In genomic region chr11:98672482-98672881, GRCm38 (mm10) we compare ENCODE assay signal across 29 mouse cellular contexts. TPM values are rescaled to one million over a fixed set of nuclear protein-coding genes. Genes with fewer than 3 reads are reported as not detected.
DNase-seq lines count a peak whose midpoint lies in the region; ATAC-seq and TF ChIP-seq lines count a peak whose summit lies in the region.
"Had no signal": no experiment of that assay in that cellular context is flagged by ENCODE, and none has a peak within 500 bp of the region (broad histone marks: within the 10 kb centered on the region; RNA-seq: fewer than 3 reads in every experiment).

No protein-coding gene starts in this region.

- peaks cover 20% of the 10 kb centered on the region for H3K4me1 ChIP-seq in liver, embryonic 12.5 days
- peaks cover 10% of the 10 kb centered on the region for H3K4me1 ChIP-seq in liver, embryonic 11.5 days (replicated peaks; ENCODE audit: control insufficient read depth, insufficient read depth, low read length)
- peaks cover 79% of the 10 kb centered on the region for H3K4me1 ChIP-seq in megakaryocyte, embryonic 14.5 days
- H3K4me1 ChIP-seq in CH12.LX (ENCODE audit: control insufficient read depth in 1 of 2, insufficient read depth in 2 of 2): peaks cover 9 to 37% of the 10 kb centered on the region in 2 experiments; a peak in 3 of 4 replicates
- peaks cover 22 to 45% of the 10 kb centered on the region in 2 experiments for H3K4me1 ChIP-seq in MEL (ENCODE audit: control insufficient read depth in 1 of 2, insufficient read depth in 2 of 2, low read length in 2 of 2)
- H3K4me1 ChIP-seq: hindbrain, embryonic 12.5 days; hindbrain, embryonic 15.5 days had no signal

- H3K79me2 ChIP-seq in CH12.LX (replicated peaks; ENCODE audit: control insufficient read depth, extremely low read depth, insufficient read depth, poor library complexity, severe bottlenecking): no peaks in the 10 kb centered on the region
- H3K79me2 ChIP-seq in MEL (ENCODE audit: control insufficient read depth, insufficient read depth, low read length, poor library complexity): no peaks in the 10 kb centered on the region

- TF ChIP-seq EP300 in CH12.LX (IDR thresholded peaks at IDR 0.05; ENCODE audit: low read length) (no peak), MEL (IDR thresholded peaks at IDR 0.05; ENCODE audit: low read depth in 1 of 2, low read length in 2 of 2) (peak; percentile 76 to 84)

- H3K9me3 ChIP-seq in liver, embryonic 12.5 days (replicated peaks): no peaks in the 10 kb centered on the region
- no peaks in the 10 kb centered on the region for H3K9me3 ChIP-seq in liver, embryonic 11.5 days (ENCODE audit: control insufficient read depth, low read length)
- H3K9me3 ChIP-seq in megakaryocyte, embryonic 14.5 days: no peaks in the 10 kb centered on the region
- H3K9me3 ChIP-seq in CH12.LX (replicated peaks; ENCODE audit: low read length): no peaks in the 10 kb centered on the region
- H3K9me3 ChIP-seq in MEL (replicated peaks; ENCODE audit: insufficient read depth, low read length): no peaks in the 10 kb centered on the region
- H3K9me3 ChIP-seq: forebrain, embryonic 10.5 days; hindbrain, embryonic 12.5 days; hindbrain, embryonic 15.5 days had no signal

- no peak overlapping the region for H3K27ac ChIP-seq in liver, embryonic 12.5 days
- no peak overlapping the region for H3K27ac ChIP-seq in liver, embryonic 11.5 days (ENCODE audit: low read depth, low read length)
- no peak overlapping the region for H3K27ac ChIP-seq in CH12.LX (ENCODE audit: insufficient read depth, low read depth)
- H3K27ac ChIP-seq in MEL (ENCODE audit: control insufficient read depth, low read depth, low read length): peak overlapping the region; percentile 45
- H3K27ac ChIP-seq: forebrain, embryonic 10.5 days; hindbrain, embryonic 12.5 days; hindbrain, embryonic 15.5 days had no signal

- TF ChIP-seq POLR2A in CH12.LX (IDR thresholded peaks at IDR 0.05; ENCODE audit: low read depth, low read length) (no peak), MEL (IDR thresholded peaks at IDR 0.05; ENCODE audit: control insufficient read depth in 1 of 2, insufficient read depth in 1 of 2, low read depth in 1 of 2, low read length in 2 of 2, poor library complexity in 1 of 2) (0 out of 4 replicates have a peak, but pooled peaks of 1 of the 2 experiments have one; percentile 2)

- TF ChIP-seq RAD21 in CH12.LX (IDR thresholded peaks at IDR 0.05; ENCODE audit: low read depth, low read length) (no peak), MEL (IDR thresholded peaks at IDR 0.05; ENCODE audit: low read depth, low read length) (no peak)

- no peak for ATAC-seq in liver, embryonic 12.5 days
- ATAC-seq in liver, embryonic 11.5 days (replicated peaks; ENCODE audit: low FRiP score): no peak
- no peak for ATAC-seq in megakaryocyte, adult 5-6 weeks (ENCODE audit: poor library complexity, severe bottlenecking)
- ATAC-seq: forebrain, embryonic 14.5 days had no signal

- H3K4me3 ChIP-seq in liver, embryonic 12.5 days: no peak overlapping the region
- H3K4me3 ChIP-seq in liver, embryonic 11.5 days (ENCODE audit: low read depth, low read length): no peak overlapping the region
- H3K4me3 ChIP-seq in megakaryocyte, embryonic 14.5 days (replicated peaks): peak overlapping the region; percentile 78
- H3K4me3 ChIP-seq in CH12.LX (replicated peaks in 1 of 3; ENCODE audit: low read depth in 2 of 3, low read length in 2 of 3, poor library complexity in 1 of 3) (no peak overlapping the region), MEL (ENCODE audit: control insufficient read depth in 1 of 2, insufficient read depth in 1 of 2, low read depth in 2 of 2, low read length in 2 of 2) (peak overlapping the region; percentile 41 to 42)
- H3K4me3 ChIP-seq: hindbrain, embryonic 12.5 days; hindbrain, embryonic 15.5 days had no signal

- 35% methylated on average over 5 of the region's 5 CpGs for WGBS in liver, embryonic 12.5 days (ENCODE audit: insufficient replicate concordance)
- 55% methylated on average over 5 of the region's 5 CpGs for WGBS in liver, embryonic 11.5 days

- in situ Hi-C loops in CH12.LX (cut with MboI; ENCODE audit: low pct_ligation_motif_present, low pct_unique_long_range_greater_than_20kb, low sequenced_read_pairs): loop anchor here (10.0 kb wide), 1 partner anchor 68 kb away; no protein-coding TSS in a partner anchor

- DNase-seq in liver, embryonic 11.5 days (ENCODE audit: low spot score): no peak
- DNase-seq in CH12.LX (ENCODE audit: extremely low read depth): no peak
- DNase-seq in MEL (ENCODE audit: low read depth, low spot score): peak; percentile 64
- DNase-seq in retina, postnatal 1 day: no peak
- DNase-seq: cerebellum, adult 9-10 months had no signal

- peak overlapping the region; percentile 39 for H3K4me2 ChIP-seq in liver, embryonic 12.5 days
- H3K4me2 ChIP-seq in liver, embryonic 11.5 days: no peak overlapping the region
- 0 out of 2 replicates have a peak overlapping the region, but pooled peaks have one; percentile 76 for H3K4me2 ChIP-seq in CH12.LX (ENCODE audit: insufficient read depth, low read depth, poor library complexity, severe bottlenecking)
- H3K4me2 ChIP-seq: heart, embryonic 11.5 days had no signal

- H3K9ac ChIP-seq in liver, embryonic 12.5 days: no peak overlapping the region
- H3K9ac ChIP-seq in liver, embryonic 11.5 days (ENCODE audit: low read depth, low read length): no peak overlapping the region
- H3K9ac ChIP-seq in CH12.LX (ENCODE audit: insufficient read depth, low read depth) (0 out of 2 replicates have a peak overlapping the region, but pooled peaks have one; percentile 21), MEL (ENCODE audit: control insufficient read depth, low read depth, low read length, poor library complexity, severe bottlenecking) (peak overlapping the region; percentile 26)
- H3K9ac ChIP-seq: hindbrain, embryonic 12.5 days; hindbrain, embryonic 15.5 days had no signal

- TF ChIP-seq CTCF in CH12.LX (conservative IDR thresholded peaks at IDR 0.05 in 1 of 2, IDR thresholded peaks at IDR 0.05 in 1 of 2; ENCODE audit: low read depth in 2 of 2, low read length in 2 of 2) (no peak), MEL (IDR thresholded peaks at IDR 0.05 in 2 of 3, conservative IDR thresholded peaks at IDR 0.05 in 1 of 3; ENCODE audit: control insufficient read depth in 1 of 3, insufficient read depth in 1 of 3, low read depth in 2 of 3, low read length in 3 of 3, poor library complexity in 1 of 3, severe bottlenecking in 1 of 3) (no peak)

- dilution Hi-C loops in CH12.LX (cut with MboI; ENCODE audit: extremely low pct_ligation_motif_present, extremely low pct_unique_long_range_greater_than_20kb, low sequenced_read_pairs): no loop called here

- no peaks in the 10 kb centered on the region for H3K36me3 ChIP-seq in liver, embryonic 12.5 days
- no peaks in the 10 kb centered on the region for H3K36me3 ChIP-seq in liver, embryonic 11.5 days (ENCODE audit: control insufficient read depth, insufficient read depth, low read length)
- H3K36me3 ChIP-seq in megakaryocyte, embryonic 14.5 days (replicated peaks; ENCODE audit: low read length): no peaks in the 10 kb centered on the region
- H3K36me3 ChIP-seq in CH12.LX (replicated peaks in 1 of 2; ENCODE audit: control insufficient read depth in 1 of 2, insufficient read depth in 1 of 2, low read length in 1 of 2) (no peaks in the 10 kb centered on the region), MEL (ENCODE audit: control insufficient read depth in 1 of 2, insufficient read depth in 2 of 2, low read length in 2 of 2) (peaks cover 0 to 23% of the 10 kb centered on the region in 2 experiments; a peak in 2 of 4 replicates)
- H3K36me3 ChIP-seq: forebrain, embryonic 10.5 days; hindbrain, embryonic 12.5 days; hindbrain, embryonic 15.5 days had no signal

- H3K27me3 ChIP-seq in liver, embryonic 12.5 days (replicated peaks): peaks cover 47% of the 10 kb centered on the region
- peaks cover 14% of the 10 kb centered on the region for H3K27me3 ChIP-seq in liver, embryonic 11.5 days (replicated peaks; ENCODE audit: control insufficient read depth, insufficient read depth, low read length)
- H3K27me3 ChIP-seq in megakaryocyte, embryonic 14.5 days (replicated peaks): peaks cover 26% of the 10 kb centered on the region
- H3K27me3 ChIP-seq in CH12.LX (replicated peaks): peaks cover 41% of the 10 kb centered on the region
- no peaks in the 10 kb centered on the region for H3K27me3 ChIP-seq in MEL (ENCODE audit: control insufficient read depth in 1 of 2, insufficient read depth in 2 of 2, low read length in 2 of 2)
- H3K27me3 ChIP-seq: Patski had no signal

RNA-seq across cellular contexts. Expression of gene Gsdma, which starts 8.3 kb away (rescaled TPM):
- not detected in 2 replicates for polyA plus RNA-seq in liver, embryonic 12.5 days (2016; fragmentation: Nextera tagmentation; extraction: Ambion mirVana)
- polyA plus RNA-seq in liver, embryonic 11.5 days (2014; fragmentation: Nextera tagmentation; extraction: Ambion mirVana): not detected in 2 replicates
- 2.2 and 3.4 TPM in 2 replicates for polyA plus RNA-seq in megakaryocyte, embryonic 14.5 days (2012; ENCODE audit: insufficient read depth, low replicate concordance)
- 0.25 TPM in 1 of 2 replicates, not detected in the other for total RNA-seq in megakaryocyte, adult 5-6 weeks (2015)
- total RNA-seq in megakaryocyte, adult 5-6 weeks (2017): not detected in 2 replicates
- total RNA-seq in CH12.LX (2012; rRNA removed): not detected in 2 replicates
- not detected in 2 replicates for total RNA-seq in CH12.LX (2014; rRNA removed)
- polyA plus RNA-seq in CH12.LX (2012; ENCODE audit: insufficient read length, low read depth): 0.08 and 0.10 TPM in 2 replicates
- 0.23 and 0.62 TPM in 2 replicates for total RNA-seq in MEL (2012; rRNA removed)
- 1 to 10 TPM in 1 of 2 experiments, not detected in 1; 1.2 TPM for polyA plus RNA-seq in MEL (2012; ENCODE audit: insufficient read depth in 1 of 2, insufficient read length in 2 of 2, low read depth in 1 of 2, low replicate concordance in 2 of 2, missing spikeins in 1 of 2)
- total RNA-seq: adrenal gland, adult 18-20 months; adrenal gland, postnatal 10 days; adrenal gland, postnatal 36 days; gastrocnemius, postnatal 10 days; gastrocnemius, postnatal 4 days; heart, postnatal 25 days; hematopoietic stem cell, adult 5-6 weeks had no signal
- polyA plus RNA-seq: C2C12; forebrain, embryonic 10.5 days; forebrain, embryonic 14.5 days; heart, embryonic 11.5 days; heart, embryonic 14.5 days; heart, postnatal 0 days; hindbrain, embryonic 12.5 days; hindbrain, embryonic 15.5 days had no signal

RNA-seq across cellular contexts. Expression of gene Psmd3, which starts 9.9 kb away (rescaled TPM):
- 201 and 202 TPM in 2 replicates for polyA plus RNA-seq in liver, embryonic 12.5 days (2016; fragmentation: Nextera tagmentation; extraction: Ambion mirVana)
- 201 and 207 TPM in 2 replicates for polyA plus RNA-seq in liver, embryonic 11.5 days (2014; fragmentation: Nextera tagmentation; extraction: Ambion mirVana)
- 128 and 167 TPM in 2 replicates for polyA plus RNA-seq in megakaryocyte, embryonic 14.5 days (2012; ENCODE audit: insufficient read depth, low replicate concordance)
- 21.7 and 22.6 TPM in 2 replicates for total RNA-seq in megakaryocyte, adult 5-6 weeks (2015)
- total RNA-seq in megakaryocyte, adult 5-6 weeks (2017): 34.6 and 43.1 TPM in 2 replicates
- total RNA-seq in CH12.LX (2012; rRNA removed): 291 and 337 TPM in 2 replicates
- total RNA-seq in CH12.LX (2014; rRNA removed): 163 and 166 TPM in 2 replicates
- 345 and 354 TPM in 2 replicates for polyA plus RNA-seq in CH12.LX (2012; ENCODE audit: insufficient read length, low read depth)
- total RNA-seq in MEL (2012; rRNA removed): 350 and 385 TPM in 2 replicates
- polyA plus RNA-seq in MEL (2012; ENCODE audit: insufficient read depth in 1 of 2, insufficient read length in 2 of 2, low read depth in 1 of 2, low replicate concordance in 2 of 2, missing spikeins in 1 of 2): 100 to 1,000 TPM; 214 to 417 TPM

RNA-seq across cellular contexts. Expression of gene Gsdma2, which starts 25.9 kb away (rescaled TPM):
- not detected in 2 replicates for polyA plus RNA-seq in liver, embryonic 12.5 days (2016; fragmentation: Nextera tagmentation; extraction: Ambion mirVana)
- not detected in 2 replicates for polyA plus RNA-seq in liver, embryonic 11.5 days (2014; fragmentation: Nextera tagmentation; extraction: Ambion mirVana)
- not detected in 2 replicates for polyA plus RNA-seq in megakaryocyte, embryonic 14.5 days (2012; ENCODE audit: insufficient read depth, low replicate concordance)
- not detected in 2 replicates for total RNA-seq in megakaryocyte, adult 5-6 weeks (2015)
- not detected in 2 replicates for total RNA-seq in megakaryocyte, adult 5-6 weeks (2017)
- total RNA-seq in CH12.LX (2012; rRNA removed) (not detected in 2 replicates), CH12.LX (2014; rRNA removed) (not detected in 2 replicates), MEL (2012; rRNA removed) (not detected in 2 replicates)
- polyA plus RNA-seq in CH12.LX (2012; ENCODE audit: insufficient read length, low read depth) (not detected in 2 replicates), MEL (2012; ENCODE audit: insufficient read depth in 1 of 2, insufficient read length in 2 of 2, low read depth in 1 of 2, low replicate concordance in 2 of 2, missing spikeins in 1 of 2) (not detected)
- total RNA-seq: ES-E14; gastrocnemius, postnatal 10 days; gastrocnemius, postnatal 4 days; hematopoietic stem cell, adult 5-6 weeks had no signal
- polyA plus RNA-seq: C2C12; CD4-positive, CD25-positive, alpha-beta regulatory T cell, adult 4 months; embryonic facial prominence, embryonic 11.5 days; embryonic facial prominence, embryonic 14.5 days; forebrain, embryonic 10.5 days; forebrain, embryonic 14.5 days; heart, embryonic 11.5 days; heart, embryonic 14.5 days; heart, postnatal 0 days; hindbrain, embryonic 12.5 days; hindbrain, embryonic 15.5 days; Patski had no signal

RNA-seq across cellular contexts. Expression of gene Csf3, which starts 28.6 kb away (rescaled TPM):
- polyA plus RNA-seq in liver, embryonic 12.5 days (2016; fragmentation: Nextera tagmentation; extraction: Ambion mirVana): not detected in 2 replicates
- polyA plus RNA-seq in liver, embryonic 11.5 days (2014; fragmentation: Nextera tagmentation; extraction: Ambion mirVana): not detected in 2 replicates
- not detected in 2 replicates for polyA plus RNA-seq in megakaryocyte, embryonic 14.5 days (2012; ENCODE audit: insufficient read depth, low replicate concordance)
- total RNA-seq in megakaryocyte, adult 5-6 weeks (2015): not detected in 2 replicates
- not detected in 2 replicates for total RNA-seq in megakaryocyte, adult 5-6 weeks (2017)
- total RNA-seq in CH12.LX (2012; rRNA removed): not detected in 2 replicates
- total RNA-seq in CH12.LX (2014; rRNA removed): not detected in 2 replicates
- 0.21 and 0.29 TPM in 2 replicates for polyA plus RNA-seq in CH12.LX (2012; ENCODE audit: insufficient read length, low read depth)
- total RNA-seq in MEL (2012; rRNA removed): not detected in 2 replicates
- under 1 TPM in 1 of 2 experiments, not detected in 1; 0.18 TPM for polyA plus RNA-seq in MEL (2012; ENCODE audit: insufficient read depth in 1 of 2, insufficient read length in 2 of 2, low read depth in 1 of 2, low replicate concordance in 2 of 2, missing spikeins in 1 of 2)
- total RNA-seq: adrenal gland, adult 18-20 months; adrenal gland, postnatal 10 days; adrenal gland, postnatal 36 days; gastrocnemius, postnatal 10 days; gastrocnemius, postnatal 4 days; heart, adult 8-10 months; heart, postnatal 25 days; hematopoietic stem cell, adult 5-6 weeks had no signal
- polyA plus RNA-seq: C2C12; CD4-positive, CD25-positive, alpha-beta regulatory T cell, adult 4 months; embryonic facial prominence, embryonic 11.5 days; embryonic facial prominence, embryonic 14.5 days; forebrain, embryonic 10.5 days; forebrain, embryonic 14.5 days; heart, embryonic 11.5 days; heart, embryonic 14.5 days; heart, postnatal 0 days; hindbrain, embryonic 12.5 days; hindbrain, embryonic 15.5 days had no signal

RNA-seq across cellular contexts. Expression of gene Gsdma3, which starts 46.3 kb away (rescaled TPM):
- not detected in 2 replicates for polyA plus RNA-seq in liver, embryonic 12.5 days (2016; fragmentation: Nextera tagmentation; extraction: Ambion mirVana)
- polyA plus RNA-seq in liver, embryonic 11.5 days (2014; fragmentation: Nextera tagmentation; extraction: Ambion mirVana): not detected in 2 replicates
- polyA plus RNA-seq in megakaryocyte, embryonic 14.5 days (2012; ENCODE audit: insufficient read depth, low replicate concordance): not detected in 2 replicates
- not detected in 2 replicates for total RNA-seq in megakaryocyte, adult 5-6 weeks (2015)
- not detected in 2 replicates for total RNA-seq in megakaryocyte, adult 5-6 weeks (2017)
- total RNA-seq in CH12.LX (2012; rRNA removed) (not detected in 2 replicates), CH12.LX (2014; rRNA removed) (not detected in 2 replicates), MEL (2012; rRNA removed) (not detected in 2 replicates)
- polyA plus RNA-seq in CH12.LX (2012; ENCODE audit: insufficient read length, low read depth) (not detected in 2 replicates), MEL (2012; ENCODE audit: insufficient read depth in 1 of 2, insufficient read length in 2 of 2, low read depth in 1 of 2, low replicate concordance in 2 of 2, missing spikeins in 1 of 2) (not detected)
- total RNA-seq: ES-E14; hematopoietic stem cell, adult 5-6 weeks had no signal
- polyA plus RNA-seq: C2C12; embryonic facial prominence, embryonic 11.5 days; embryonic facial prominence, embryonic 14.5 days; forebrain, embryonic 10.5 days; forebrain, embryonic 14.5 days; heart, embryonic 14.5 days; heart, postnatal 0 days; hindbrain, embryonic 12.5 days; hindbrain, embryonic 15.5 days; Patski had no signal

Comparison
In these comparisons a context has a peak if more than half of its experiments do, and no peak if none do; other contexts are left out.
1. H3K4me3 ChIP-seq: peak in megakaryocyte, embryonic 14.5 days (single experiment) and MEL (2 of 2); none in liver, embryonic 12.5 days (single experiment), liver, embryonic 11.5 days (single experiment) and CH12.LX (0 of 3).
2. H3K9ac ChIP-seq: peak in CH12.LX (single experiment) and MEL (single experiment); none in liver, embryonic 12.5 days (single experiment) and liver, embryonic 11.5 days (single experiment).